Mouse (Mus musculus): Measurements from ENCODE around the gene Ndnf. TPM values are rescaled to one million over a fixed set of nuclear protein-coding genes. Genes with fewer than 3 reads are reported as not detected.

Ndnf gene
- total and polyA plus RNA-seq, 3 experiments: under 0.01 to 0.03 TPM; not detected in 1

DNA sequence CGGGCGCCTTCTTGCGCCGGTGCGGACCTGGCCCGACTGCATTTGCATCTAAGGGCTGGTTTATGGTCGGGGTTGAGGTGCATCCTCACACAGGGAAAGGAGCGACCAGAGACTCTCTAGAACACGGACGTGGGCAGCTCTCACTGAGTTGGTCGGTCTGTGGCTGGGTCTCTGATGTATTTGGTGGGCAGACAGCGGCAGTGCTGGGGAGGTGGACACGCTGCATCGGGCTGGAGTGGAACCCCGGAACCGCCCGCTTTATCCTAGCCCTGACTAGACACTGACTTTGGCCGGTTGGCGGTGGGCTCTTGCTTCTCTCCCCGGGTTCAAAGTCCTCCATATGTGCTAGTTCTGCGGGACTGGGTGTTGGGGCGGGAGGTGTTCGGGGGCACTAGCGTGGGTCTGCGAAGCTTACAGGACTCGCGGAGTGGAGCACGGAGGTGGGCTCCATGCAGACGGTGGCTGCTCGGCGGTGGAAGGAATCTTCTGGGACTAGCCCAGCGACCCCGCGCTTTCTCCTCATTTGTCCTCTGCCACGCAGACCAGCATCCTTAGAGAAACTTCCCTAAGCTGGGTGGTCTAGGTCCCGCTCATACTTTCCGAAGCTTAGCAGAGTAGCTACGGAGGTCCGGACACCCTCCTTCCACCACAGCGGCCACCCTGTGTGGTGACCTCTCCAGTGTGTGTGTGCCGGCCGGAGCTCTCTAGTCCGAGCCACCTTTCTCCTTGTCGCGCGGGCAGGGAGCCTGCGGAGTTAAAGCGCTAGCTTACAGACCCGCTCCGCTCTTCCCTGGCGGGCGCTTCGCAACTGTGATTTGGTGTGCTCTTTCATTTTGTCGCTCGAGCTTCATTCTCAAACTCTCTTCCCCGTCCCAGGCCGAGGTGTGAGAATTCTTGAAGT, 991 bp downstream of the Ndnf start:
- no peaks in the 10 kb centered on the region for H3K27me3 ChIP-seq (replicated peaks)
- no peak overlapping the region for H3K4me3 ChIP-seq (replicated peaks in 1 of 3; ENCODE audit: low read depth in 2 of 3, low read length in 2 of 3, poor library complexity in 1 of 3)
- no peak overlapping the region for H3K27ac ChIP-seq (ENCODE audit: insufficient read depth, low read depth)
- peaks cover 11% of the 10 kb centered on the region for H3K9me3 ChIP-seq (replicated peaks; ENCODE audit: low read length)
- in situ Hi-C loops (cut with MboI; ENCODE audit: low pct_ligation_motif_present, low pct_unique_long_range_greater_than_20kb, low sequenced_read_pairs) (loop anchor here (25.0 kb wide), 1 partner anchor 865 kb away; the partner anchor contains the start of gene Mad2l1), dilution Hi-C loops (cut with MboI; ENCODE audit: extremely low pct_ligation_motif_present, extremely low pct_unique_long_range_greater_than_20kb, low sequenced_read_pairs) (no loop called here)
- peaks cover 2 to 4% of the 10 kb centered on the region in 2 experiments; a peak in 1 of 4 replicates for H3K4me1 ChIP-seq (ENCODE audit: control insufficient read depth in 1 of 2, insufficient read depth in 2 of 2)
- H3K36me3 ChIP-seq (replicated peaks in 1 of 2; ENCODE audit: control insufficient read depth in 1 of 2, insufficient read depth in 1 of 2, low read length in 1 of 2): no peaks in the 10 kb centered on the region
- peak overlapping the region; percentile 12; the same call in 1 of the 2 replicates for H3K4me2 ChIP-seq (ENCODE audit: insufficient read depth, low read depth, poor library complexity, severe bottlenecking)
- DNase-seq (ENCODE audit: extremely low read depth): no peak
- H3K79me2 ChIP-seq (replicated peaks; ENCODE audit: control insufficient read depth, extremely low read depth, insufficient read depth, poor library complexity, severe bottlenecking): no peaks in the 10 kb centered on the region
- H3K9ac ChIP-seq (ENCODE audit: insufficient read depth, low read depth): no peak overlapping the region
- TF ChIP-seq ZMIZ1 (IDR thresholded peaks at IDR 0.05; ENCODE audit: low read depth, low read length) (no peak), NRF1 (IDR thresholded peaks at IDR 0.05; ENCODE audit: low read depth, low read length) (no peak), ZNF384 (IDR thresholded peaks at IDR 0.05; ENCODE audit: low read depth, low read length) (no peak), TBP (conservative IDR thresholded peaks at IDR 0.05; ENCODE audit: low read depth, low read length) (no peak), POLR2A (IDR thresholded peaks at IDR 0.05; ENCODE audit: low read depth, low read length) (no peak), ELF1 (IDR thresholded peaks at IDR 0.05; ENCODE audit: low read depth, low read length) (no peak), ZC3H11A (IDR thresholded peaks at IDR 0.05; ENCODE audit: low read depth, low read length) (no peak), ZKSCAN1 (IDR thresholded peaks at IDR 0.05; ENCODE audit: borderline replicate concordance, low read depth, low read length) (no peak), MAX (IDR thresholded peaks at IDR 0.05; ENCODE audit: low read length) (no peak), RAD21 (IDR thresholded peaks at IDR 0.05; ENCODE audit: low read depth, low read length) (no peak), SMC3 (IDR thresholded peaks at IDR 0.05; ENCODE audit: low read depth, low read length) (no peak)

DNA sequence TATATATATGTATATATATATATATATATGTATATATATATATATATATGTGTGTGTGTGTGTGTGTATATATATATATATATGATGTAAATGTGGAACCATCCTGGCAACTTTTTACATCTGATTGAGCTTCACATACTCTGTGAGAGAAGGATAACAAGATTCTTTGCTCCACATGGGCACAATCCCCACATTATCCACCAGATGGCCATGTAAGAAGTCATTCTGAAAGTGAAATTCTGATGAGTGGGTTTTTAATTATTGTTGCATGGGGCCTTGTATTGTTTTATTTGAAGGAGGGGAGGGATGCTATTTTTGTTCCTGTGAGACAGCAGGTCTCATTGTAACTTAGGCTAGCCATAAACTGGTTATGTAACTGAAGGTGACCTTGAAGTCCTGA, 22.5 kb downstream of the Ndnf start:
- Histone ChIP-seq H3K9ac (ENCODE audit: insufficient read depth, low read depth) (no peak overlapping the region), H3K79me2 (replicated peaks; ENCODE audit: control insufficient read depth, extremely low read depth, insufficient read depth, poor library complexity, severe bottlenecking) (no peaks in the 10 kb centered on the region), H3K9me3 (replicated peaks; ENCODE audit: low read length) (no peaks in the 10 kb centered on the region), H3K36me3 (replicated peaks in 1 of 2; ENCODE audit: control insufficient read depth in 1 of 2, insufficient read depth in 1 of 2, low read length in 1 of 2) (no peaks in the 10 kb centered on the region), H3K27ac (ENCODE audit: insufficient read depth, low read depth) (no peak overlapping the region), H3K27me3 (replicated peaks) (no peaks in the 10 kb centered on the region), H3K4me1 (ENCODE audit: control insufficient read depth in 1 of 2, insufficient read depth in 2 of 2) (peaks cover 0 to 4% of the 10 kb centered on the region in 2 experiments; a peak in 2 of 4 replicates), H3K4me3 (replicated peaks in 1 of 3; ENCODE audit: low read depth in 2 of 3, low read length in 2 of 3, poor library complexity in 1 of 3) (no peak overlapping the region), H3K4me2 (ENCODE audit: insufficient read depth, low read depth, poor library complexity, severe bottlenecking) (no peak overlapping the region)
- dilution Hi-C loops (cut with MboI; ENCODE audit: extremely low pct_ligation_motif_present, extremely low pct_unique_long_range_greater_than_20kb, low sequenced_read_pairs) (no loop called here), in situ Hi-C loops (cut with MboI; ENCODE audit: low pct_ligation_motif_present, low pct_unique_long_range_greater_than_20kb, low sequenced_read_pairs) (no loop called here)
- DNase-seq (ENCODE audit: extremely low read depth): peak; percentile 8
- TF ChIP-seq ZMIZ1 (IDR thresholded peaks at IDR 0.05; ENCODE audit: low read depth, low read length): no peak
- no peak for TF ChIP-seq SIN3A (IDR thresholded peaks at IDR 0.05; ENCODE audit: low read length)
- peak; percentile 17; the same call in 1 of the 2 replicates for TF ChIP-seq SMC3 (IDR thresholded peaks at IDR 0.05; ENCODE audit: low read depth, low read length)
- no peak for TF ChIP-seq MAZ (IDR thresholded peaks at IDR 0.05; ENCODE audit: low read depth, low read length)
- peak in 1 of 2 experiments; percentile 23; a peak in 2 of 4 replicates for TF ChIP-seq CTCF (conservative IDR thresholded peaks at IDR 0.05 in 1 of 2, IDR thresholded peaks at IDR 0.05 in 1 of 2; ENCODE audit: low read depth in 2 of 2, low read length in 2 of 2)
- no peak for TF ChIP-seq POLR2A (IDR thresholded peaks at IDR 0.05; ENCODE audit: low read depth, low read length)
- TF ChIP-seq MAX (IDR thresholded peaks at IDR 0.05; ENCODE audit: low read length): no peak
- no peak for TF ChIP-seq ZNF384 (IDR thresholded peaks at IDR 0.05; ENCODE audit: low read depth, low read length)
- no peak for TF ChIP-seq MXI1 (IDR thresholded peaks at IDR 0.05; ENCODE audit: low read depth, low read length)
- TF ChIP-seq TCF12 (IDR thresholded peaks at IDR 0.05; ENCODE audit: low read depth, low read length): no peak
- TF ChIP-seq IRF4 (IDR thresholded peaks at IDR 0.05; ENCODE audit: low read depth, low read length): no peak
- no peak for TF ChIP-seq KAT2A (IDR thresholded peaks at IDR 0.05; ENCODE audit: insufficient replicate concordance, low read length)
